Mouse (Mus musculus) limb, embryonic 14.5 days (tissue): ENCODE results near the gene Olfr985. TPM values are rescaled to one million over a fixed set of nuclear protein-coding genes. Genes with fewer than 3 reads are reported as not detected.

Source experiments
- ATAC-seq: fragments of 200-750 bp; cut with Nextera tagmentation; 2 replicates; pipeline ENCODE4 v1.8.0; 2017; ENCODE audit warnings: low read depth, moderate number of reproducible peaks, moderate TSS enrichment; ENCODE audit not compliant: low FRiP score
- DNase-seq: peaks from one replicate; pipeline ENCODE4 v3.0.0-alpha.2; 2015; ENCODE audit warnings: low spot score
- H3K27ac ChIP-seq: fragments of 300-500 bp; sonication (generic); replicated peaks from 2 replicates; pipeline ENCODE4 v1.5.1; 2014; ENCODE audit warnings: low read depth, mild to moderate bottlenecking, low read length, moderate library complexity, mixed read lengths
- H3K27me3 ChIP-seq: fragments of 300-500 bp; sonication (generic); 2 replicates; pipeline ENCODE4 v1.6.1; 2014; ENCODE audit warnings: low read length, mixed read lengths; ENCODE audit not compliant: control insufficient read depth, insufficient read depth
- H3K36me3 ChIP-seq: fragments of 300-500 bp; sonication (generic); 2 replicates; pipeline ENCODE4 v1.6.1; 2014; ENCODE audit warnings: mild to moderate bottlenecking, low read length, moderate library complexity, mixed read lengths; ENCODE audit not compliant: control insufficient read depth, insufficient read depth
- H3K4me1 ChIP-seq: fragments of 300-500 bp; sonication (generic); 2 replicates; pipeline ENCODE4 v1.6.1; 2014; ENCODE audit warnings: antibody characterized with exemption, low read length, mixed read lengths; ENCODE audit not compliant: control insufficient read depth, insufficient read depth
- H3K4me2 ChIP-seq: fragments of 300-500 bp; sonication (generic); replicated peaks from 2 replicates; pipeline ENCODE4 v1.6.1; 2014; ENCODE audit warnings: low read depth, mild to moderate bottlenecking, low read length, moderate library complexity; ENCODE audit not compliant: severe bottlenecking
- H3K4me3 ChIP-seq: fragments of 300-500 bp; sonication (generic); replicated peaks from 2 replicates; pipeline ENCODE4 v1.5.1; 2014; ENCODE audit warnings: low read length
- H3K9ac ChIP-seq: fragments of 300-500 bp; sonication (generic); 2 replicates; pipeline ENCODE4 v1.6.1; 2014; ENCODE audit warnings: mild to moderate bottlenecking, low read depth, low read length, moderate library complexity; ENCODE audit not compliant: severe bottlenecking
- H3K9me3 ChIP-seq: fragments of 300-500 bp; sonication (generic); 2 replicates; pipeline ENCODE4 v1.6.1; 2016; ENCODE audit warnings: low read length; ENCODE audit not compliant: control insufficient read depth
- POLR2A ChIP-seq: fragments of 200-500 bp; IDR thresholded peaks from 2 replicates; pipeline ENCODE4 v1.8.0; 2012; ENCODE audit warnings: inconsistent platforms, mild to moderate bottlenecking, moderate library complexity, borderline replicate concordance; ENCODE audit not compliant: insufficient read depth, insufficient read length; ENCODE audit errors: extremely low read depth
- WGBS: fragments of 180-500 bp; shearing (Covaris S2); extraction: QIAGEN DNeasy Blood & Tissue Kit; methylation state at CpG from one replicate; pipeline ENCODE4 v1.1.7; 2014; 5-methylcytosine and 5-hydroxymethylcytosine counted together
- polyA plus RNA-seq, 2 experiments: library from polyadenylated mRNA; depleted of rRNA in 1 of 2; stranded (reverse) in 1 of 2; unstranded in 1 of 2; fragments of >200 nt; fragmentation: Nextera tagmentation in 1 of 2; extraction: Ambion mirVana in 1 of 2; gene quantifications; 2 replicates each; pipeline versions ENCODE4 v1.2.1 to v1.2.3; 2012 to 2014

Olfr985 gene
- polyA plus RNA-seq (2012; rRNA removed) (not detected in 2 replicates), polyA plus RNA-seq (2014; fragmentation: Nextera tagmentation; extraction: Ambion mirVana) (not detected in 2 replicates)

GRCm38 (mm10) chr9:40130084-40130483 is at the start of gene Olfr985:
Gene Olfr985 (minus strand): TSS chr9:40130184.
- Histone ChIP-seq H3K9ac (no peak within 1 kb of the TSS), H3K4me1 (no peaks in the 10 kb centered on the region), H3K9me3 (no peaks in the 10 kb centered on the region), H3K4me2 (no peak within 1 kb of the TSS), H3K27ac (no peak within 1 kb of the TSS), H3K4me3 (no peak within 1 kb of the TSS), H3K36me3 (no peaks in the 10 kb centered on the region), H3K27me3 (no peaks in the 10 kb centered on the region)
- DNase-seq (no peak), ATAC-seq (no peak)
- WGBS = 75% methylated on average over 1 of the region's 1 CpGs
- no peak for TF ChIP-seq POLR2A

GRCm38 (mm10) chr9:40177017-40177416 is 47.0 kb upstream of the Olfr985 start:
- H3K4me1 ChIP-seq = no peaks in the 10 kb centered on the region
- H3K27me3 ChIP-seq = no peaks in the 10 kb centered on the region

GRCm38 (mm10) chr9:40166446-40166845 is 36.5 kb upstream of the Olfr985 start:
- no peaks in the 10 kb centered on the region for H3K27me3 ChIP-seq
- H3K27ac ChIP-seq = no peak overlapping the region
- H3K4me3 ChIP-seq = no peak overlapping the region
- H3K36me3 ChIP-seq = no peaks in the 10 kb centered on the region
- H3K9ac ChIP-seq = no peak overlapping the region
- WGBS = 95% methylated on average over 1 of the region's 1 CpGs
- DNase-seq (peak; percentile 26), ATAC-seq (no peak)
- H3K4me2 ChIP-seq = no peak overlapping the region
- H3K9me3 ChIP-seq = no peaks in the 10 kb centered on the region
- no peak for TF ChIP-seq POLR2A
- no peaks in the 10 kb centered on the region for H3K4me1 ChIP-seq

More at GRCm38 (mm10) chr9:40177017-40177416, 47.0 kb upstream of the Olfr985 start:
- WGBS = 79% methylated on average over 6 of the region's 6 CpGs
- Histone ChIP-seq H3K4me2 (no peak overlapping the region), H3K36me3 (no peaks in the 10 kb centered on the region), H3K4me3 (no peak overlapping the region), H3K9me3 (no peaks in the 10 kb centered on the region), H3K27ac (no peak overlapping the region), H3K9ac (no peak overlapping the region)
- DNase-seq (no peak), ATAC-seq (no peak)
- TF ChIP-seq POLR2A = no peak

- Histone ChIP-seq H3K27ac (no peak overlapping the region), H3K9ac (no peak overlapping the region), H3K36me3 (no peaks in the 10 kb centered on the region), H3K27me3 (no peaks in the 10 kb centered on the region), H3K4me1 (no peaks in the 10 kb centered on the region), H3K4me3 (no peak overlapping the region), H3K4me2 (no peak overlapping the region), H3K9me3 (no peaks in the 10 kb centered on the region)
- ATAC-seq = peak; percentile 86
- WGBS = 45% methylated on average over 4 of the region's 4 CpGs
- DNase-seq = peak; percentile 52
- no peak for TF ChIP-seq POLR2A
These were observed 25.2 kb upstream of the Olfr985 start for GRCm38 (mm10) chr9:40155118-40155644.

- no peak overlapping the region for H3K27ac ChIP-seq
- DNase-seq (no peak), ATAC-seq (no peak)
- no peak for TF ChIP-seq POLR2A
- no peaks in the 10 kb centered on the region for H3K36me3 ChIP-seq
- WGBS = 71% methylated on average over 1 of the region's 1 CpGs
- no peaks in the 10 kb centered on the region for H3K4me1 ChIP-seq
- H3K4me2 ChIP-seq = no peak overlapping the region
- no peaks in the 10 kb centered on the region for H3K9me3 ChIP-seq
- no peak overlapping the region for H3K4me3 ChIP-seq
- H3K9ac ChIP-seq = no peak overlapping the region
- H3K27me3 ChIP-seq = no peaks in the 10 kb centered on the region
These were observed 11.6 kb upstream of the Olfr985 start for GRCm38 (mm10) chr9:40141544-40141943.

- Histone ChIP-seq H3K4me2 (no peak overlapping the region), H3K9ac (no peak overlapping the region), H3K27me3 (no peaks in the 10 kb centered on the region), H3K4me1 (no peaks in the 10 kb centered on the region), H3K36me3 (no peaks in the 10 kb centered on the region), H3K27ac (no peak overlapping the region), H3K9me3 (no peaks in the 10 kb centered on the region), H3K4me3 (no peak overlapping the region)
- TF ChIP-seq POLR2A = no peak
- WGBS = 57% methylated on average over 4 of the region's 4 CpGs
- no peak for DNase-seq
- ATAC-seq = no peak
These were observed 9.5 kb upstream of the Olfr985 start for GRCm38 (mm10) chr9:40139484-40139883.
